Mouse (Mus musculus): ENCODE measurements around the gene Dip2c. TPM values are rescaled to one million over a fixed set of nuclear protein-coding genes. Genes with fewer than 3 reads are reported as not detected.

Gene Dip2c
- total RNA-seq, 2 experiments from 2014 or later: 19.5 to 21.3 TPM

Other genes with a start within 250 kb of the Dip2c start
- 10 to 100 TPM; 59.9 to 68.7 TPM for gene Larp4b, start 182.6 kb upstream of the Dip2c start, total RNA-seq (2021)